Mouse (Mus musculus): ENCODE results near the gene Fam161b.
A peak's percentile ranks its signal among the peaks of the same experiment; 100 is the strongest.
"Not testable (repeated sequence)": the region's sequence is repeated elsewhere in the genome, so short reads cannot be mapped to it uniquely, and the experiment has no call there.

Fam161b gene

DNA sequence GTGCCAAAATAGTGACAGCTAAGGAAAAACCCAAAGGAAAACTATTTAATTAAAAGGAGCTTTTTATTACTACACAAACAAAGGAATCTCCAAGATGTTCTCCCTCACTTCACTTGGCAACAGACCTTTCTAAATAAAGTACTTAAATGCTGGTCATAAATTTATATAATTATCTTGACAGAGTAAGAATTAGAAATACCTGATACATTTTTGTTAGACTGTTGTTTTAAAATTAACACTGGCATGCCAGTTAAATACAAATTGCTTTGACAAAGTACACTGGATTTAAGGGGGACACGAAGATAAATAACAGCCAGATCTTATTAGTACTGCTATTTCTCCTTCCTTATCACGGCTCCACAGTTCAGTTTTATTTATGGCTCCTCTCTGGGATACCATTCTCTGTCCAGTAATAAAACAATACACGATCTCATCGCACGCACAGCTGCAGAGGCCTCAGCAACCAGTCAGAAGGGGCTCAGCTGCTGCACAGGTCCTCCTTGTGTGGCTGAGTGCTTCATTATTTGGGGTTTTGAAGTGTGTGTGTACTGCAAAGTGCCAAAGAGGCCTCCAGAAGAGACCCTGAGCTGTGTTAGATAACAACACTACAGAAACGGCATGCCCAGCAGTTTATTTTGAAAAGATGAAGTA lies 12.3 kb upstream of the Fam161b start:
- no peak for DNase-seq

DNA sequence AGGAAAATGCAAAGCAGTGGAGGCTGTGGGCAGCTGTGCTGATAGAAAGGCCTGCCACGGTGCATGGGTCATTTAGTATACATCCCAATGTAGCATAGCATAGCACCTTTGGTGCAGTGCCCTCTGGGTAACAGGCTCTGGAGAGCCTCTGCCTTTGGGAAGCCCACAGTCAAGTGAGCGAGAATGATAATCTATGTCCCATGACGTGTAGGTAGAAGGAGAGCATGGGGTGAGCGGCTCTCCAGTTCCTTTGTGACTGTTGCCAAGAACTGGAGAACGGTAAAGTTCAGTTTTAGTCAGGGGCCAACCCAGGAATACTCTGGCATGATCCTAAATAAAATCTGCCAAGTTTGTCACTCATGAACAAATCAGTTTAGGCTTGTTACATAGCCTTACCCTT lies 10.0 kb upstream of the Fam161b start:
- no peak for DNase-seq

DNA sequence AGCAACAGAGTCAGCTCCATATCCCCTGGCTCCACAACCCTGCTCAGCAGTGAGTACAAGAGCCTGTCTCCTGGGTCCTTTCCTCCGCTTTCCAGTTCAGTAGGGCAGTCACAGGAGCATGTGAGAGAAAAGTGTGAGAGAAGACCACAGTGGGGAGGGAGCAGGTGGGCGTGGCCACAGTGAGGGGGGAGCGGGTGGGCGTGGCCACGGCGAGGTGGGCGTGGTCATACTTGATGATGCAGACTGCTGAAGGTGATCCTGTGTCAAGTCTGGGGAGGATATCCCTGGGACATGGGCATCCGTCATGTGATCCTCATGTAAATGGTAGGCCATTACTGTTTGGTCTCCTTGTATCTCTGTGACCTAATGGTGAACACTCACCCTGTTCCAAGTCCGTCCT lies 5.3 kb upstream of the Fam161b start:
- no peak for DNase-seq

DNA sequence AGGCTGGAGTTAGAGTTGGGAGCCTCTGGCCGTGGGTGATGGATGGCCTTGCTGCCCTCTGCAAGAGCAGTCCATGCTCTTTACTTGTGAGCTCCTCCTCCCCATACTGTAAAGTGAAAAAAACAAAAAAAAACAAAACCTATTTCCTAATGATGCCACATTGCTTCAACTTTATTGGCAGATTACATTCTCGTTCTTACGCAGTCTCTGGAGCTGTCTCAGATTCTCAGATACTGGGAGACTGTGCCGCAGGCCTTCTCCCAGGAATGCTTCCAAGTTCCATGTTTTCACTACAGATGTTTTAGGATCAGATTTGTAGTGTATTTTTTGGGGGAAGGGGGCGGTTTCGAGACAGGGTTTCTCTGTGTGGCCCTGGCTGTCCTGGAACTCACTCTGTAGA lies 3.5 kb upstream of the Fam161b start:
- no peak for DNase-seq

DNA sequence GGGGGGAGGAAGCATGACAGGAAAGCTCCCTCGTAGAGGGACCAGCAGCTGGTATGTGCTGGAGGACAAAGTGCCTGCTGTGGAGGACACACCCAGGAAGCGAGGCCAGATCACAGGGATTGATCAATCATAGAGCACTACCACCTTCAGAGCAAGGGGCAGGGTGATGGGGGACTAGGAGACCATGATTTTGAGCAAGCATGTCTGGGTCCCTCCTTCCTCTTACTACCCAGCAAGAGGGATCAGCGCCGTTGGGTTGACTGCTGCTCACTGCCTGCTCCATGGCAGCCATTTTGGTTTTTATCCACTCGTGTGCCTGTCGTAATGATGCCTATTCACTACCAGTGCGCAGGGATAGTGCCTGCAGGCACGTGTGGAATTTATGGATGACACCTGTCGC lies 2.7 kb upstream of the Fam161b start:
- no peak for DNase-seq

DNA sequence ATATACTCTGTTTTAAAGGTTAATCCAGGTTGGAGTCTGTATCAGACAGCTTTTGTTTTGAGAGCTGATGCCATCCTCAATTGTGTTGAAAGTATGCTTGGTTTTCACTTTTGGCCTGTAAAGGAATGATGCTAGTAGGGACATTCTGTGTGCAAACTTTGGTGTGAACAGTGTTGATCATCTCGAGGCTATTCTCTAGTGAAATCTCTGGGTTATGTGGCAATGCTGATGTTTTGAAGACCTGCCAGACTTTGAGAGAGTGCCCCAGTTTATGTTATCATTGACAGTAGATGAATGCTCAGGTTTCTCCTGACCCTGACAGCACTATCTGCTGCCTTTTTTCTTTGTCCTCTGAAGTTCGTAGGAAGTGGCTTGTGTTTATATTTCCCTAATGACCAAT lies 1.2 kb upstream of the Fam161b start:
- DNase-seq: no peak

DNA sequence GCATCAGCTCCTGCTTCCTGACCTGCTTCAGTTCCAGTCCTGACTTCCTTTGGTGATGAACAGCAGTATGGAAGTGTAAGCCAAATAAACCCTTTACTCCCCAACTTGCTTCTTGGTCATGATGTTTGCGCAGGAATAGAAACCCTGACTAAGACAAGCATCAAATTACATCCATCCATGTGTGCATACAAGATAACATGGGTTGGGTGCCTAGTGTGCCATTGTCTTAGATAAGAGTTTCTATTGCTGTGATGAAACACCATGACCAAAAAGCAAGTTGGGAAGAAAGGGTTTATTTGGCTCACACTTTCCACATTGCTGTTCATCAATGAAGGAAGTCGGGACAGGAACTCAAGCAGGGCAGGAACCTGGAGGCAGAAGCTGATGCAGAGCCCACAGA lies 2.9 kb downstream of the Fam161b start:
- DNase-seq: not testable (repeated sequence)

DNA sequence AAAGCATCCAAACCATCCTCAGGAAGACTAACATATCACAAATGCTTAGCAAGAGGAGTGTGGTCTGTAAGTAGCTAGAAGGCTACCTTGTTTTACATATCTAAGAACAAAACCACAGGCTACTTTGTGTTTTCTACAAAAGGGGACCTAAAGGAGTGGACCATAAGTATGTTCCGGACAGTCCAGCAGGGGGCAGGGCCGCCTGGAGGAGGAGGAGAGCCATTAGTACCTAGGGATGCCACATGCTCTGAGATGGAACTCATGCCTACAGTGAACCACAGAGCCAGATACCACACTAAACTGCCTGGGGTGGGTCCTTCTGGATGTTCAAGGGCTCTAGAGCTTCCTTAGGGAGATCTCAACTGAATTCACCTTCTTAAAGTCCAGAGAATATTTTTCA lies 14.4 kb downstream of the Fam161b start:
- DNase-seq: no peak

DNA sequence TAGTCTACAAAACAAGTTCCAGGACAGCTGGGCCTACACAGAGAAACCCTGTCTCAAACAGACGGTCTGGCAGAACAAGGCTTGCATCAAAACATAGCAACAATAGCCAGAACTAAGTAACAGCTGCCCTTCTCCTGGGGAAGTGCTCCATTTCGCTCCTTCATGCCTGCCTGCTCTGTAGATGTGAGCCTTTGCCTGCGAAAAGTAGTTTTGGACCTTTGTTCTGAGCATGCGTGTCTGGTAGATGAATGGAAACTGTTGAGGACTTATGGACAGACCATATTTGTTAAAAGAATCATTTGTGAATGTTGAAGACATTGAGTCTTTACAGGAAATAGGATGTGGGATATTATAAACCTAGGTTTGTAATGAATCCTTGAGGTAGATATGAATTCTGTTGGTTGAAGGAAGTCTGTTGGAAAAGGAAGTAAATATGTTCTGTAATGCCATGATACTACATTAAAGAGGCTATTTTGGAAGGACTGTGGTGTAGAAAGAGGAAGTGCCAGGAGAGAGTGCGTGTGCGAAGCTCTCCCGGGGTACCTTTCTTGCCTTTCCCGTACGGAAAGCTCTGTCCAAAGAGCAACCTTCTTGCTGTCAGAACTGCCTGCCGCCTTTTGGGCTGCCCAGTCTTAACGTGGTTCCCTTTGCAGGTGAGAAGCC lies 24.5 kb downstream of the Fam161b start:
- no peak for DNase-seq

DNA sequence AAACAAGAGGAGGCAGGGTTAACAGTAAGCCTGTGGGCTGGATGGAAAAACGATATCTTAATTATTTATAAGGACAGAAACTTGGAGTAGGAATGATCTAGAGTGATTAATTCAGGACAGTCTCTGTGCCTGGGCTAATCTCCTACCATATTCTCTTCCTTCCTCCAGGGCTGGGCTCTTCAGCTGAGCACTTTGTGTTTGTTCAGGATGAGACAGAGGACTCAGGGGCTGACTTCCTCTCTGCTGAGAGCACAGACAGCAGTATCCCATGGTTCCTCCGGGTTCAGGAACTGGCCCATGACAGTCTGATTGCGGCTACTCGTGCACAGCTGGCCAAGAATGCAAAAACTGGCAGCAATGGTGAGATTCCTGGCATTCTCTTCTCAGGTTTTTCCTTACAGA lies 34.5 kb downstream of the Fam161b start:
- DNase-seq: no peak

DNA sequence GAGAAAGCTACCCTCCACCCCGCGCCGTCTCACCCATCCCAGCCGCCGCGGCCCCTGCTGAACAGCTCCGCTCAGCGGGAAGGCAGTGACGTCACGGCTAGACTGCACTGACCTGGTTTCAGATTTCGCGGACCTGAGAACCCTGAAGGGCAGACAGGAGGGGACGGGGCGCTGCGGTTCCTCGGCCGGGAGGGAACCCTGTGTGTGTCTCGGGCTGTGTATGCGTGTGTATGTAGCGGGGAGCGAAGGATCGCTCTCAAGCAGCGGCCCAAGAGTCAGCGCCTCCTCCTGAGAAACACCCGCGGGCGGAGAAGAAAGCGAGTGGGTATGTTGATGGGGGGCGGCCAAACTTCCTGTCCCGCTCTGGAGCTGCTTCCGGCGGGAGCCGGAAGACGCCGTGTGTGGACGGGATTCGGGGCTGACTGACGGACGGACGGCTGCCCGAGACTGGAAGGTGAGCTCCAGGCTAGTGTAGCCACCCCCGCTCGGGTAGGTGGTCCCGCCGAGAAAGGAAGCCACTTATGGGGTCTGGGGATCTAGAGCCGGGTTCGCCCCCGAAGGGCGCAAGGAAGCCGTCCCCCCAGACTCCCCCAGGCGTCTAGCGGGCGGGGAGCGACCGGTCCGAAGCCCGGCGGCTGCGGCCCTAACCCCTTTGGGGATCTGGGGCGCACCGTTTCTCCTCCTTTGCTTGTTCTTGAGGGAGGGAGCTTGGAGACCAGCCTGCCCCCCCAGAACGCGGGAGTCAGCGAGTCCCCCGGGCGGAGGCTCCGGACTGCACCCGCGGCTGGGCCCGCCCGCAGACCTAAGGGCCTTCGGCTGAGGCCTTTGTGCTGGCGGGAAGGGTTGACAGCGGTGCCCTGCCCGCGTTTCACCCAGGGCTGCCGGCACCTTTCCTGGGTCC lies 44.7 kb downstream of the Fam161b start, which contains the start of gene Zfp410:
TSS of gene Zfp410 (plus strand) at position 132 of the 901 bp plus-strand sequence.
- peak; percentile 84 to 85 for DNase-seq

DNA sequence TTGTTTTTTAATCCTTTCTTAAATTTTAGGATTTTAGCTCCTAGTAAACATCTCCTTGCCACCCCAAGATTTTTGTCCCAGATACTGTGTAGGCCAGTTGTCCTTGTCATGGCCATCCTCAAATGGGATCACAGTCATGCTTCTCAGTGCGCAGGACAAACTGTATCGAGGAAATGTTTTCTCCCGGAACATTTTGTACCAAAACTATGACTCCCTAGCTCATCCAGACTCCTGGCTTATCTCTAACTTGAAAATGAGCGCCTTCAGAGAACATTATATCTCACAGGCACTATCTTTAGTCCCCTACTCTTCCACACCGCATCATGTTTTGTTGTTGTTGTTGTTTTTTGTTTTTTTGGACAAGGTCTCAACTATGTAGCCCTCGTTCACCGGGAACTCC lies 45.6 kb downstream of the Fam161b start:
- no peak for DNase-seq

DNA sequence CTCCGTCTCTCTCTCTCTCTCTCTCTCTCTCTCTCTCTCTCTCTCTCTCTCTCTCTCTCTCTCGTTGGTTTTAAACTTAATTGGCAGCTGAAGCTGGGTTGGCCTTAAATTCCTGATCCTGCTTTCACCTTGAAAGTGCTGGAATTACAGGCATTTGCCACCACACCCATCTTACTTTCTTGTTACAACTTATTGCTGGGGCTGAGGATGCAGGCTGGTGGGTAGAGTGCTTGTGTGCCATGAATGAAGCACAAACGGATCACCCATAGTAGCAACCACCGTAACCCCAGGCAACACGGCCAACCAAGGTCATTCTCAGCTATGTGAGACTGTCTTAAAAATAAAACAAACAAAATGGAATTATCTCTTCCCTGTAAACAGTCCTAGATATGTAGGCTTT lies 50.3 kb downstream of the Fam161b start:
- no peak for DNase-seq

DNA sequence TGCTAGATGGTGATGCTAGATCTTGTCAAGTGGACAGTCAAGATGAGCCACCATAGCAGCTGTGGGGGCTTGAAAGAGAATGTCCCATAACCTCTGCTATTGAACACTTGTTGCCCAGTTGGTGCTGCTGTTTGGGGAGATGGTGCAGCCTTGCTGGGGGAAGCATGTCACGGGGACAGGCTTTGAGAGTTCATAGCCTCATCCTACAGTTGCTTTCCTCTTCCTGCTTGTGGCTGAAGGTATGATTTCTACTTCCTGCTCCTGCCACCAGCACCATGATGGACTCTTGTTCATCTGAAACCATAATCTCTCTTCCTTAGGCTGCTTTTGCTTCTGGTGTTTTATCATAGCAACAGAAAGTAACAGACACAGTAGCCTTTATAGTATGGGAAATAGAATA lies 57.1 kb downstream of the Fam161b start:
- no peak for DNase-seq

DNA sequence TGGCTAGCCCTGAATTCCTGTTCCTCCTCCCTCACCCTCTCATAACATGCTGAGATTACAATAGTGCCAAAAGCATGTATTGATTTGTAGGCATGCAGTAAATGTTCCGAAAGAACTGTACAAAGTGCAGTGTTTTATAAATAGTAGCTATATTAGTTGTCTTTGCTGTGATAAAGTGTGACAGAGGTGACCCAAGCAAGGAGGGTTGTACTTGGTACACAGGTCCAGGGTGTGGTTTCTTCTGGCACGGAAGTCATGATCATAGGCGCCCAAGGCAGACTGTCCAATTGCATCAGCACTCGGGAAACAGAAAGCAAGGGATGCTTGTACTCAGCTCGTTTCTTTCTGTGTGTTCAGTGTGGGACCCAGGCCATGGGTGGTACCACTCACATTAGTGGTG lies 57.5 kb downstream of the Fam161b start:
- no peak for DNase-seq

DNA sequence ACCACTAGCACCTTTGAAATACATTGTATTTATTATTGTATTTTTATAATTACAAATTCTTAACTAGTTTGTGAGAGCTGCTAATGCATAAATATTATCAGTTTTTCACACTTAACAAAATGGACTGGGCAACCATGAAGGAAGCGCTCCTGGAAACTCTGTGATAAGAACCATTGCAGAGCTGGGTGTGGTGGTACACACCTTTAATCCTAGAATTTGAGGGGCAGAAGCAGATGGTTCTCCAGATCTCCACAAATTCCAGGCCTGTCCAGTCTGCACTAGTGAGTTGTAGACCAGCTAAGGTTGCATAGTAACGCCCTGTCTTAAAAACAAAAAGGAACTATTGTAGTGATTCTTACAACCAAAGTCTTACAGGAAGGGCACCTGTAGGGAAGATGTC lies 62.4 kb downstream of the Fam161b start:
- DNase-seq: no peak

DNA sequence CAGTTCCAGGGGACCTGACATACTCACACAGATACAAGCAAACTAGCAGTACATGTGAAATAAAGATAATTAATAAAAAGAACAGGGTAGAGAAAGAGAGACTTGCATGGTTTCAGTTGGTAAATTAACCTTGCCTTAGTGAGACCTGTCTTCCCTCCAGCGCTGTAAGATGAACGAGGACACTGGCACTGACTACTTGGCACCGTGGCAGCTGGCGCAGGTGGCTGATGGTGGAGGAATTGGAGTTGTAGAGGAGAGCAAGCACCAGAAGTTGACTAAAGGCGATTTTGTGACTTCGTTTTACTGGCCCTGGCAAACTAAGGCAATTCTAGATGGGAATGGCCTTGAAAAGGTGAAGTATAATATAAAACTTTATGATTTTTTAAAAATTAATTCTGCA lies 63.8 kb downstream of the Fam161b start:
- no peak for DNase-seq

Data from thymus, postnatal 36 days (tissue).